Mouse (Mus musculus) brain, embryonic 14.5 days (tissue): ENCODE measurements around the gene Gm10065. TPM values are rescaled to one million over a fixed set of nuclear protein-coding genes. Genes with fewer than 3 reads are reported as not detected.
"Not testable (repeated sequence)": the region's sequence is repeated elsewhere in the genome, so short reads cannot be mapped to it uniquely, and the experiment has no call there.

ENCODE experiments used
- DNase-seq: peaks from one replicate; pipeline ENCODE4 v3.0.0-alpha.2; 2011; ENCODE audit warnings: low read depth
- CTCF ChIP-seq: fragments of 200-500 bp; IDR thresholded peaks from 2 replicates; pipeline ENCODE4 v1.5.1; 2012; ENCODE audit warnings: inconsistent platforms, mild to moderate bottlenecking, moderate library complexity, borderline replicate concordance; ENCODE audit not compliant: insufficient read depth, insufficient read length; ENCODE audit errors: extremely low read depth
- POLR2A ChIP-seq: fragments of 200-500 bp; IDR thresholded peaks from 2 replicates; pipeline ENCODE4 v1.6.1; 2012; ENCODE audit warnings: mild to moderate bottlenecking, inconsistent platforms, borderline replicate concordance; ENCODE audit not compliant: poor library complexity, insufficient read depth, insufficient read length, severe bottlenecking; ENCODE audit errors: extremely low read depth
- polyA plus RNA-seq: library from polyadenylated mRNA; depleted of rRNA; stranded (reverse); fragments of >200 nt; gene quantifications from 2 replicates; pipeline ENCODE4 v1.2.3, GENCODE M21; 2012; rRNA removed

Gm10065 gene
- polyA plus RNA-seq, result not detected in 2 replicates

- peak; percentile 93 for DNase-seq
These were observed at the start of gene Gm10065, which contains the start of gene Zkscan4 for GRCm38 (mm10) chr13:21478759-21479670. Gene Gm10065, minus strand, starts transcription at chr13:21479441. Gene Zkscan4, plus strand, starts transcription at chr13:21478907.

GRCm38 (mm10) chr13:21506221-21506649, 27.0 kb upstream of the Gm10065 start:
- peak; percentile 95 for DNase-seq
- no peak for TF ChIP-seq POLR2A

More at GRCm38 (mm10) chr13:21478759-21479670, at the start of gene Gm10065, which contains the start of gene Zkscan4:
- TF ChIP-seq POLR2A, result peak; percentile 5; the same call in 1 of the 2 replicates

- TF ChIP-seq CTCF, result no peak
- TF ChIP-seq POLR2A, result no peak
- DNase-seq, result no peak
These were observed 23.1 kb upstream of the Gm10065 start for GRCm38 (mm10) chr13:21502296-21502695.

- not testable (repeated sequence) for DNase-seq
These were observed 21.9 kb upstream of the Gm10065 start, which contains the start of gene Gm11273 for GRCm38 (mm10) chr13:21501182-21501581. Gene Gm11273, minus strand, starts transcription at chr13:21501418.

GRCm38 (mm10) chr13:21495080-21495479, 15.8 kb upstream of the Gm10065 start, which contains the start of gene AK157302:
Gene AK157302, plus strand, starts transcription at chr13:21495223.
- DNase-seq, result no peak

GRCm38 (mm10) chr13:21492847-21493246, 13.6 kb upstream of the Gm10065 start:
- DNase-seq, result no peak
- TF ChIP-seq POLR2A (no peak), CTCF (no peak)

More at GRCm38 (mm10) chr13:21495080-21495479, 15.8 kb upstream of the Gm10065 start, which contains the start of gene AK157302:
- no peak for TF ChIP-seq CTCF
- no peak for TF ChIP-seq POLR2A

GRCm38 (mm10) chr13:21486881-21487280, 7.6 kb upstream of the Gm10065 start:
- TF ChIP-seq CTCF (no peak), POLR2A (no peak)

GRCm38 (mm10) chr13:21472427-21472826, 6.8 kb downstream of the Gm10065 start:
- TF ChIP-seq CTCF (no peak), POLR2A (no peak)
- peak; percentile 6 for DNase-seq

More at GRCm38 (mm10) chr13:21486881-21487280, 7.6 kb upstream of the Gm10065 start:
- no peak for DNase-seq

- DNase-seq, result peak; percentile 12
- TF ChIP-seq CTCF (no peak), POLR2A (no peak)
These were observed 10.1 kb downstream of the Gm10065 start for GRCm38 (mm10) chr13:21469097-21469496.

GRCm38 (mm10) chr13:21468061-21469019, 10.9 kb downstream of the Gm10065 start, which contains the start of gene Nkapl:
Gene Nkapl, minus strand, starts transcription at chr13:21468509.
- TF ChIP-seq CTCF, result no peak
- TF ChIP-seq POLR2A, result peak; percentile 69; the same call in 1 of the 2 replicates
- DNase-seq, result peak; percentile 93

- no peak for TF ChIP-seq POLR2A
- no peak for TF ChIP-seq CTCF
- DNase-seq, result no peak
These were observed 11.9 kb downstream of the Gm10065 start for GRCm38 (mm10) chr13:21467336-21467735.

GRCm38 (mm10) chr13:21462516-21462915, 16.7 kb downstream of the Gm10065 start:
- not testable (repeated sequence) for DNase-seq

GRCm38 (mm10) chr13:21456347-21456746, 22.9 kb downstream of the Gm10065 start:
- TF ChIP-seq POLR2A (no peak), CTCF (no peak)
- no peak for DNase-seq
